Mouse (Mus musculus): ENCODE data around the gene Rtl9.

Rtl9 gene

DNA sequence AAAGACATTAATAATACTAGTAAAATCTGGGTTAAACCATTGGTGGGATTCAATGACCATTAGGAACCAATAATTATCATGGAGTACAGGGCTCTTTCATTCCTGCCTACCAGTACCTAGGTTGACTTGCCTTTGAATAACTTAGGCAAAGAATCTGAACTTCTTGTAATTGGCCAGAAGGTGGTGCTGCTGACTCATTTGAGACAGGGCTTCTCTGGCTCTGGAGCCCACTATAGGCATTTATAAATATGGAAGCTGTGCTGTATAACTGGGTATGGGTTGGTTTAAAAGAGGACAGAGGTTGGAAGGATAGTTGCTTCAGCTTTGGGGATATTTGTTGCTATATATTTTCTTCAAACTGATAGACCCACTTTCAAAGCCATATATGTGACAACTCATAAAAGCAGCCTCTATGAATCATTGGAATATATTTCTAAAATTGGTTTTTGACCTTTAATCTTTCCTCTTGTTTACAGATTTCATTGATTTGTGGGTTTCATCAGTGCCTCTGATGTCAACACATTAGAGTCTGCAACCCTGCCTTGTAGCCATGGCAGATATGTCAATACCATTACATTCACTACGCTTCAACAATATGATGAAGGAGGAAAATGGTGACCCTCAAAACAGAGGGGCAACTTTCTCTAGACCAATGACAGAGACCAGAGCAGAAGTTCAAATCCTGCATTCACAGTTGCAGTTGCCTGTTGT, at the start of gene Rtl9:
Gene Rtl9, plus strand, starts transcription at position 551 of the 711 bp plus-strand sequence.
- peak in 1 of 2 experiments; percentile 4 for DNase-seq (ENCODE audit: low spot score in 2 of 2)

DNA sequence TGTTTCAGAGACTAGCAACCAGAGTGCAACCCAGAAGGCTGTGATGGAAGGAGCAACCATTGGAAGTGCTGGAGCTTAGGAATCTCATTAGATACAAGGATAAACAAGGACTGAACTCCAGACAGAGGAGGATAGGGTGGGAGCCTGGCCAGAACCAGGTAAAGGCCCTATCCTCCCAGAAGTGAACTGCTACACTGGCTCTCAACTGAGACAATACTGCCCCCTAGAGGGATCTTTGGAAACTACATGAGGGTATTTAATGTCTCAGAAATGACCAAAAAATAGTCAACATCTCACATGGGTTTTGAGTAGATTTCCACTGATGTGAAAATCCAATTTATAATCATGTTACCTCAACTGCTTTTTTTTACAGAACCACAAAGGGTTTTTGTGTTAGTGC, 47.9 kb upstream of the Rtl9 start:
- peak in 1 of 2 experiments; percentile 62 for DNase-seq (ENCODE audit: low spot score in 2 of 2)

DNA sequence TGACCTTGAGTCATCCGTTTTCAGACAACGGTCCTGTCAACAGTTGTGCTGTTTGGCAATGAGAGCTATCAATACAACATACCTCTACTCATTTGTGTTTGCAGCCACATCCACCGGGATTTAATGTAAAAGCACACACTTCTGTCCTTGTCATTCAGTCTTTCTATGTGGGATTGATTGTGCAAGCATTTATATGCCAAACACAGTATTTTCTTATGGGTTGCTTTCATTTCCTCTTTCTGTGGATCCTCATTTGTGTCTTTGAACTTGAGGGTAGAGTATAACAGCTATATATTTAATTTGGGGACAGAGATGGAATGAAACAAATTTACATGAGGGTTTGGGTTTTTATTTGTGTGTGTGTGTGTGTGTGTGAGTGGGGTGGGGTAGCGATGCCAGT, 47.5 kb upstream of the Rtl9 start:
- no peak for DNase-seq (ENCODE audit: low spot score in 2 of 2)

DNA sequence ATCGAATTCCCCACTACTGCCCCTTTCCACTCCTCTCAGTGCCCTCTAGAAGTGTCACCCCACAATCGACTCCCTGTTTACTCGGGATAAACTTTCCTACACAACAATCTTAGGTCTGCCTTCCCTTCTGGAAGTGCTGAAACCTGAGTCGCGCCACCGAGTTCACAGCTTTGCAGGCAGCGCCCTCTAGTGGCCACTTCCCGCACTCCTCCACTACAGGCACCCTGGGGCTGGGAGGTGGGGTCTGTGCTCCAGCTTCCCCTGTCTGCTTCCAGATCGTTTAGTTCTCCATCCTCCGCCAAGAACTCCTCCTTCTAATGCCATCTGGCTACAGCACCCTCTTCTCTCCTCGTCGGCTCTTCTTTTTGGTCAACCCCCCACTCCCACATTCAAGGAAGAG, 40.6 kb upstream of the Rtl9 start:
- peak; percentile 31 to 72 for DNase-seq (ENCODE audit: low spot score in 2 of 2)

DNA sequence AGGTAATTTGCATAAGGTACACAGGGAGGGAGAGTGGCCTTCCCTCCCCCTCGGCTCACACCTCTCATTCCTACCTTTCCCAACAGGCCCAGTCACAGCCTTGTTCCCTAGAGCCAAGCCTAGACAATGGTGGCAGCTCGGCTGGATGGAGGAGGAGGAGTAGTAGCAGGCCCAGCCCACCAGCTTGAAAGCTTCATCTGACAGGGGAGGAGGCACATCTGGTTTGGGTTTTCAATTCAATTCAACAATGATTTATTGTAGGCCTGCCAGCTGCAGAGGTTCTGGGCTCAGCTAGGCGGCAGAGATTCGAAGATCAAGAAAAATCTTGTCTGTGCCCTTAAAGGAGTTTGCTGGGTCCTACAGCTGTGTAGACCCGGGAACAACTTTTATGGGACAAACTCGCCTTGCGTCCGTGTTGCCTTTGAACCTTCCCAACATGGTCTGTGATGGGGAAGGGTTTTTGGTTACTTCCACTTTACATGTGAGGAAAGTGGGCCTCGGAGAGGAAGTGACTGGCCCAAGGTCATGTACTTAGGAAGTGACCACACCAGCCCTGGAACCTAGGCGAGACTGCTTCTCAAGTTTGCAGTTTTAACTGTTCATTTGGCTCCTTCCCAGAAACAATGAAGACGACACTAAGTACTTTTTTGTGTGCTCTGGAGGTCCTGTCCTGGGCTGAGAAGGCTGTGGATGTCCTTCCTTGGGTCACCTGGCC, 36.6 kb upstream of the Rtl9 start:
- no peak for DNase-seq (ENCODE audit: low spot score in 2 of 2)

DNA sequence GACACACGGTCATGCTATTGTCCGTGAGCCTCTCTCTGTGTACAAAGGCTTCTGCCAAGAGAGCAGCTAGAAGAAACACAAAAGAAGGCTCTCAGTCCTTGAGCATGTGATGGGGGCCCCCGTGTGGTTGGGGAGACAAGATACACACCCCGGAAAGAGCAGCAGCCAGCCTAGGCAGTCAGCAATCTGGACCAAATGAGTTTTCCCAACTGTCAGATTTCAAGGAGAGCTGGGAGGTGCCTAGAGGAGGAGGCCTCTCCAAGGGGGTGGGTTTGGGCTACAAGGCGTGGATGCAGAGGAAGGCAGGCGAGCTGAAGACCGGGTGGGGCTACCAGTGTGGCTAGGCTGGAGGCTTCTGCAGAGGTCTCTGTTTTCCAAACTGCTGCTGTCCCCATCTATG, 35.6 kb upstream of the Rtl9 start:
- DNase-seq (ENCODE audit: low spot score in 2 of 2) = no peak

DNA sequence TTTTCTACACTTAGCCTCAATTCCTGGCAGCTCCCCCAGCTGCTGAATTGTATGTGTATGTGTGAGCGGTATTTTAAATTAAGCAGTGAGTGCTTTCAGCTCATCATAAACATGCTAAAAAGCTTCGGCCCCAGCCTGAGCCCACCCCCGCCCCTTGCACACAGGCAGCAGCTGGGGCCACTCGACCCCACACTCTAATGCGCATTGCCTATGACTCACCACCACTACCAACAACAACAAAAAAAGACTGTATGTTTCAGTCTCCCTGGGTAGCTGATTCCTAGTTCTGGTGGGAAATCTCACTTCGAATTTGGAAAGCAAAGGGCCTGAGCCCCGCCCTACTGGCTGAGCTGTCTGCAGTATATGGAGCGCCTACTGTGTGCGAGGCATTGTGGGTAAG, 35.1 kb upstream of the Rtl9 start:
- DNase-seq (ENCODE audit: low spot score in 2 of 2) = no peak

DNA sequence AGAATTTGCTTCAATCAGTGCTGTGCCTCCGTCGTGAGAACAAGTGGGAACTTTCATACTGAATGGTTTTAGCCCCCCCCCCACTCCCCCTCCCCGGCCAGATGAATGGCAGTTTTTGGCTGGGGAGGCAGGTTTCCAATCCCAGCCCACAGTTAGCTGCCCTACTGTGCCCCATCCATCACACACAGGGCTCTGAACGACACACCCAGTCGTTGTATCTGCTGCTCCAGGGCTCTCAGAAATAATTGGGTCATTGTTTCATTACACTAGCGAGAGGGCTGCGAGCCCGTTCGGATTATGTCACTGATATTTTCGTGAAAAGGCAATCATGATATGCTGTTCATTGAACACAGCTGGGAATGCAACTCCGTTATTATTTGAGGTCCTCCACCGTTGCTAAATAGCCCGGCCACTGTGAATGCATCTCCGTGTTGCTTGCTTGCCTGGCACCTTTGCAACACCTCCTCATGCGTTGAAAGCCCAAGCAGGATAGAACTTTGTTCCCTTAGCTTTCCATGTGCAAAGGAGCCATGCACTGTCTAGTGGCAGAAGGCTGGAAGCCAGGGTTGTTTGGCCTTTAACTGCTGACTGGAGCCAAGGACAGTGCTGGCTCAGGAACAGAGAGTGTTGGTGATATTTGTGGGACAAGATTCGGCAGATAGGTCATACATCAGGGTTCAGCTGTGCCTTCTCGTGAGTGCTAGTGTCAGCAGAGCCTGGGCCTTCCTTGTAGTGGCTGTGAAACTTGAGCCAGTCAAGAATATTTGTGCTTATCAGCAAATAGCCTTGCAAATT, 32.9 kb upstream of the Rtl9 start:
- DNase-seq (ENCODE audit: low spot score in 2 of 2) = no peak

DNA sequence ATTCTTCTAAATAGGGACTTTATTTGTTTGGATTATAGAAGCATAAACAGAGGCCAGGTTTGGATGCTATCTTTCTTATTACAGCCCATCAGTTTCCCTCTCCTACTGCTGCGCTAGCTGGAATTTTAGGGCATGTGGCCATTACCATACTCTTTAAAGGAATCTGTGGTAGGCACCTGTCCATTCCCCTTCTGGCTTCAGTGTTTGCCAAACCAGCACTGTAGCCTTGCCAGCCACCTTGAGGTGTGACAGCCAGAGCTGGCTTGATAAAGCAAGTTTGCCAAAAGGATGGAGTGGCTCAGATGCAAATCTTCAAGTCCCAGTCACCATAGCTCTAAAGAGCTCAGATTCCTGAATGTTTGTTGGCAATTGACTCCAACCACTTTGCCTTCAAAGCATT, 32.3 kb upstream of the Rtl9 start:
- DNase-seq (ENCODE audit: low spot score in 2 of 2) = no peak

DNA sequence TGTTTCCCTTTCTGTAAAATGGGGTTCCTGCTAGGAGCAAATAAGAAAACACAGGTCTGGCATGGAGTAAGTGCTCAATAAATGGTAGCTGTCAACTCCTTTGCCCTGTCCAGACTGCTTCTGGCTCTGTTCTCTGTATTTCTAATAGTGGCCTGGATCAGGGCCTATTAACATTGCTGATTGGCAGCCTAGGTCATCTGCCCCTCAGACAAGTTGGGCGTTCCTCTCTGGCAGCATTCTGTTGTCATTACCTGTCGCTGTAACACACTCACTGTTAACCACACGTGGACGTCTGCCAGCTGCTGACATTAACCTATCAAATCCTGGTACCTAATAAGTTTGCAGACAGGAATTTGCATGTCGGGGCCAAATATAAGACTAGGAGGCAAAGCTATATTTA, 31.8 kb upstream of the Rtl9 start:
- DNase-seq (ENCODE audit: low spot score in 2 of 2) = no peak

DNA sequence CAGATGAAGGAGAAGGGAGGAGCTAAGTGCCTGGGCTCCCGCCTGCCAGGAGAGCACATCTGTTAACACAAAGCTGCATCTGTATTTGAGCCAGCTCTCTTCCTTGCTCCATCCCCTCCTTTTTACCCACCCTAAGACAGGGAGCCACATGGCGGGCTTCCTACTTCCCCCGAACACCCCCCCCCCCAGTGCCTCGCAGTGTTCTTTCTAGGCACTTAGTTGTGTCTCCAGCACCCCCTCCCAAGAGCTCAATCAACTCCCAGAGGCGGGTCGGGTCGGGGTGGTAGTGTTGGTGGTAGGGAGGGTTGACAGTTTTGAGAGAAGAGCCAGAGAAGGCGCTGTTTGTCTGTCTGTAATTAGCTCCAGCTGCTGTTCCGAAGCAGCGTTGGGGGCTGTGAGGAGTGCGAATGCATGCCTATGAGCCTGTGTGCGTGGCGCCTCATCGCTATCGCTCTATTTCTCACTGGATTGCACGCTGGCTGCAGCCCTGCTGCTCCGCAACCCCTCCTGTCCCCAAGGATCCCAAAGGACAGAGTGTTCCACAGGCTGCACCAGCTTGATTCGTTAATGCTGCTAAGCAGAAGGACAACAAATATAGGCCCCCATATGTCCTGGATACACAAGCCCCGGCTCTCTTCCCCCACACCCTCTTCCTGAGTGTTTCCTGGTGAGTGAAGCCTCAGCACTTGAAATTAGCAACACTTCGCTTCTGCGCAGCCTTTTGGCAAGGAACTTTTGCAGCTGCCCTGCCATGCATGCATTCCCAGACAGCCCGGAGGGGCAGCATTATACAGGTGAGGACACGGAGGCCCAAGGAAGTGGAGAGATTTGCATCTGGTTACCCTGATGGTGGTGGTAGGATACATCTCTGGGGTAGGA, 18.7 kb upstream of the Rtl9 start:
- no peak for DNase-seq (ENCODE audit: low spot score in 2 of 2)

DNA sequence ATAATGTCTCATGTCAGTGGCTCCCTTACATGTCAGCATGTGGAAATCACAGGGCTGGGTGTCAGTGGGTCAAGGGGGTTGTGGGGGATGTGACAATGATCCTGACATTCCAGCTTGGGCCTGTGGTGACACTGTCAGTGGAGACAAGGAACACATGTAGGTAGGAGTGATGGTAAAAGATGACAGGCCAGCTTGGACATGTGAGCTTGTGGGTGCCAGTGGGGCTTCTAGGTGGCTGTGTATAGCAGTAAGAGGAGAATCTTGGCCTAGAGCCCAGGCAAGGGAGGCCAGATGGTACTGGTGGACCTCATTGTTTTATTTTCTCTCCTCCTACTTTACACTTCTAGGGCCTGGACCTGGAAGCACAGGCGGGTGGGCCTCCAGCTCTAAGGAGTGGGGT, 16.7 kb upstream of the Rtl9 start:
- no peak for DNase-seq (ENCODE audit: low spot score in 2 of 2)

DNA sequence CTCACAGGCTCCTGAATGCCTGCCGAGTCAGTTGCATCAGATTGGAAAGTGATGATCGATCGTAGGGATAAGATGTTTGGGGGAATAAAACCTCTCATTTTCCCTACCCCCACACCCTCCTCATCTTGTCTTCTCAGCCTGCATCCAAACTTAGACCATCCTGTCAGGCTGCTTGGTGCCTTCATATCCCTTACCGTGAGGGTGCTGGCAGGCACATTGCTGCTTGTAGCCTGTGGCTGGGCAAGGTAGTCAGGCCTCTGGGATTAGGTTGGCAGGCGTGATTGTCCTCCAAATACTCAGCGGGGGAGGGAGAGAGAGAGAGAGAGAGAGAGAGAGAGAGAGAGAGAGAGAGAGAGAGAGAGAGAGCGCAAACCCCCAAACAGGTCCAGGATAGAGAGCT, 11.2 kb upstream of the Rtl9 start:
- DNase-seq (ENCODE audit: low spot score in 2 of 2) = no peak

DNA sequence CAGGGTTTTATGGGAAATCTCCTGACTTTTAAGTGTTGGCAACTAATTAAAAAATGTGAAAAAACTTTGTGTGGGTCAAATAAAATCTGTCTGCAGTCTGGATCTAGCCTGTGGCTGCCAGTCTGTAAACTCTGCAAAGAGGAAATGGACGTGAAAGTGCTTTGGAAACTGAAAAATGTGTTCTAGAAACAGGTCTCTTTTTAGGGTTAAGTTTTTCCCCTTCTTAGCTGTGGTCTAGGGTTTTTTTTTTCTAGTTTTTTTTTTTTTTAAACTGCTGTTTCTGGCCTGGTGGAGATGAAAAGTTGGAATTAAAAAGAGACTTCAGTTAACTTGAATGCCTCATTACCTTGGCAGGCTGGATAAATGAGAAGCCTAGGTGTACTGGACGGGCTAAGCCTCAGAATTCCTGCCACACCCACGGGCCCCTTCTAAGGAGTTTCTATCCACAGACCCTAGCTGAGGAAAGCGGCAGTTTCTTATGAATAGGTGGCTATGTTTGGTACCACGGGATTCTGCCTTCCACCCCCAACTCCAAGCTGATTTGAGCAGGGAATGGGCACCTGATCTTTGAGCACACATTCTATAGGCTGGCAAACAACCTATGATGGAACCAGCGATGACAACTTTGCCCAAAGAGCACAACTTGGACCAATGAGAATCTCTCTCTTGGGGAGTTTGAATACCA, 8.3 kb upstream of the Rtl9 start:
- no peak for DNase-seq (ENCODE audit: low spot score in 2 of 2)

DNA sequence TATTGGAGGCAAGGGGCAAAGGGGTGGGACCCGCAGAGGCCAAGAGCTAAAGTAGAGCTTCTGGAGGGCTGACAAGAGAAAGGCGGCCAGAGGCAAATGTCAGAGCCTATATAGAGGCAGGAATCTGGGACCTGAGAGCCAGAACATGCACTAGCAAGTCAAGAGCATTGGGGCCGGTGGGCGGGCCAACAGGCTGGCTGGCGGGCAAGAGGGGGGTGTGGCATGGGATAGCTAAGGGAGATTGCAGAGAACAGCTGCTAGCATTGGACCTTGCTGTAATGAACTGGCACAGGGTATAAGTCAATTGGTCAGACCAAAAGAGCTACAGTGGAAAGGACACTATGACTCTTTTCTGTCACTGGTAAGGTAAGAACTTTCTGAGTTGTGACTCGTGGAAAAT, 1.8 kb upstream of the Rtl9 start:
- no peak for DNase-seq (ENCODE audit: low spot score in 2 of 2)

DNA sequence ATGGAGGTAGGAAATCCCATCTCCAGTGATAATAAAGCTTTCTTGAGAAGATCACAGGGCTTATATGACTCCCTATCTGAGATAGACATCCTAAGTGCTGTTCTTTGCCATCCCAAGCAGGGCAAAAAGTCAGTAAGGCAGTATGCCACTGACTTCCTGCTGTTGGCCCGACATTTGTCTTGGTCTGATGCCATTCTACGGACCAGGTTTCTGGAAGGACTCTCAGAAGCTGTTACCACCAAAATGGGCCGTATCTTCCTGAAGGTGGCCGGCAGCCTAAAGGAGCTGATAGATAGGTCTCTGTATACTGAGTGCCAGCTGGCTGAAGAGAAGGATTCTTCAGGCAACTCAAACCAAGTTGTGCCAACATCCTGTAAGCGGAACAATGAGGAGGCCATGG, 3.8 kb downstream of the Rtl9 start:
- DNase-seq (ENCODE audit: low spot score in 2 of 2) = no peak

DNA sequence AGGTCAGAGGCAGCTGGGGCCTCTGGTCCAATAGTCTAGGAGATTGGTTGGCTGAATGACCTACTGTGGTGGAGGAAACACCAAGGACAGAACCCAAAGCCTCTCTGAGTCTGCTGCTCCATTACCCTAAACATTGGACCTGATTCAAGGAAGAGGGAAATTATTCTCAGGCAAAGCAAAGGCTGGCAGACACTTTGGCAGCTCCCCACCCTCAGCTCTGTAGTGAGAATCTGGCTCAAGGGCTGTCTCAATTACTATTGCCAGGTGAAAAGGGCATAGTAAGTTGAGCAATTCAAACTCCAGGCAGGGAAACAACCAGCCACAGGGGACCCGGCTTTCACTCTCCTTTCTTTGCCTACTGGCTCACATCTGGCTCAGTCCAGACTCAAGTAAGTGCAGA, 6.5 kb downstream of the Rtl9 start:
- no peak for DNase-seq (ENCODE audit: low spot score in 2 of 2)

DNA sequence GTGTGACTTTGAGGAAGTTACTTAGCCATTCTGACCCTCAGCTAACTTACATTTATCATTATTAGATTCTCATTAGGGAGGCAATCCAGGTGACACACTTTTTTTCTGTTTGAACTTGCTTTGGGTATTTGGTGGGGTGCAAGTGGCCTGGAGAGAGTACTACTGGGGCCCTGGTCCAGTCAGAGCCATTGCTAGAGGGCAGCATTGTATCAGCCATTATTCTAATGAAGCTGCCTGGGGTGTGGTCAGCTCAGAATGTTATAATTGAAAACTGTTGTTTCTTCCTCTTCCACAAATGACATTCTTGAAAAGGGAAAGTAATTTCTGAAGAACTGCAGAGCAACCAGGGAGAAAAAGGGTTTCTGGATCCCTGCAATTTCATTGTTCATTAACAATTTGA, 13.2 kb downstream of the Rtl9 start:
- DNase-seq (ENCODE audit: low spot score in 2 of 2) = no peak
